Mouse (Mus musculus) liver, embryonic 11.5 days (tissue): ENCODE measurements around the gene Serpina1b. TPM values are rescaled to one million over a fixed set of nuclear protein-coding genes. Genes with fewer than 3 reads are reported as not detected.
"Not testable (repeated sequence)": the region's sequence is repeated elsewhere in the genome, so short reads cannot be mapped to it uniquely, and the experiment has no call there.

ENCODE experiments used
- ATAC-seq: fragments of 200-750 bp; cut with Nextera tagmentation; replicated peaks from 2 replicates; pipeline ENCODE4 v1.8.0; 2017; ENCODE audit warnings: moderate number of reproducible peaks, mild to moderate bottlenecking, moderate TSS enrichment, moderate library complexity; ENCODE audit not compliant: low FRiP score
- DNase-seq: peaks from one replicate; pipeline ENCODE4 v3.0.0-alpha.2; 2017; ENCODE audit warnings: low spot score
- H3K27ac ChIP-seq: fragments of 300-500 bp; sonication (generic); 2 replicates; pipeline ENCODE4 v1.5.1; 2014; ENCODE audit warnings: mild to moderate bottlenecking, low read depth, low read length, control low read depth
- H3K27me3 ChIP-seq: fragments of 300-500 bp; sonication (generic); replicated peaks from 2 replicates; pipeline ENCODE4 v1.6.1; 2014; ENCODE audit warnings: low read length, mixed read lengths; ENCODE audit not compliant: control insufficient read depth, insufficient read depth
- H3K36me3 ChIP-seq: fragments of 300-500 bp; sonication (generic); 2 replicates; pipeline ENCODE4 v1.6.1; 2014; ENCODE audit warnings: mild to moderate bottlenecking, low read length, moderate library complexity, mixed read lengths; ENCODE audit not compliant: control insufficient read depth, insufficient read depth
- H3K4me1 ChIP-seq: fragments of 300-500 bp; sonication (generic); replicated peaks from 2 replicates; pipeline ENCODE4 v1.6.1; 2014; ENCODE audit warnings: low read length, mixed read lengths; ENCODE audit not compliant: control insufficient read depth, insufficient read depth
- H3K4me2 ChIP-seq: fragments of 300-500 bp; sonication (generic); 2 replicates; pipeline ENCODE4 v1.6.1; 2014; ENCODE audit warnings: mild to moderate bottlenecking, control low read depth, moderate library complexity
- H3K4me3 ChIP-seq: fragments of 300-500 bp; sonication (generic); 2 replicates; pipeline ENCODE4 v1.5.1; 2014; ENCODE audit warnings: low read depth, low read length, control low read depth
- H3K9ac ChIP-seq: fragments of 300-500 bp; sonication (generic); 2 replicates; pipeline ENCODE4 v1.6.1; 2014; ENCODE audit warnings: low read depth, low read length, control low read depth
- H3K9me3 ChIP-seq: fragments of 300-500 bp; sonication (generic); 2 replicates; pipeline ENCODE4 v1.6.1; 2016; ENCODE audit warnings: low read length, inconsistent platforms, mixed read lengths; ENCODE audit not compliant: control insufficient read depth
- WGBS: fragments of 180-500 bp; shearing (Covaris S2); extraction: QIAGEN DNeasy Blood & Tissue Kit; methylation state at CpG from one replicate; pipeline ENCODE4 v1.1.7; 2014; 5-methylcytosine and 5-hydroxymethylcytosine counted together
- polyA plus RNA-seq: library from polyadenylated mRNA; unstranded; fragments of >200 nt; fragmentation: Nextera tagmentation; extraction: Ambion mirVana; gene quantifications from 2 replicates; pipeline ENCODE4 v1.2.1, GENCODE M21; 2014

Gene Serpina1b
- polyA plus RNA-seq, 1 experiment from 2014 or later: 344 TPM

DNA sequence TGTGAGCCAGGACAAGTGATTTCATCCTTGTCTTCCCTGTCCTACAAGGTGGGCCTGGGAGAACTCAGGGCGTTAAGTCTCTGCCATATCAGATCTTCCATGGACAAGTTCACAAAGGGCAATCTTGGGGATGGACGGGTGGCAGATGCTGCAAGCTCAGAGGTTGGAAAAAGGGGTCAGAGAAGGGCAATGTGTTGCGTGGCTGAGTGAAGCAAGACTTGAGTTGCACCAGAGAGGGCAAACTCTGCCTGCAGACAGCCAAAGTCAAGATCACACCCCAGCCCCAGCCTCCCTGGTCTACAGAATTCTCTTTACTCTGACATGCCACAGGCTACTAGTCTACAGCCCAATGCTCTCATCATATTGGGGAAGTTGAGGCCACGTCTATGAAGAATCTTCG, 6.3 kb downstream of the Serpina1b start:
- WGBS: 54% methylated on average over 5 of the region's 5 CpGs

DNA sequence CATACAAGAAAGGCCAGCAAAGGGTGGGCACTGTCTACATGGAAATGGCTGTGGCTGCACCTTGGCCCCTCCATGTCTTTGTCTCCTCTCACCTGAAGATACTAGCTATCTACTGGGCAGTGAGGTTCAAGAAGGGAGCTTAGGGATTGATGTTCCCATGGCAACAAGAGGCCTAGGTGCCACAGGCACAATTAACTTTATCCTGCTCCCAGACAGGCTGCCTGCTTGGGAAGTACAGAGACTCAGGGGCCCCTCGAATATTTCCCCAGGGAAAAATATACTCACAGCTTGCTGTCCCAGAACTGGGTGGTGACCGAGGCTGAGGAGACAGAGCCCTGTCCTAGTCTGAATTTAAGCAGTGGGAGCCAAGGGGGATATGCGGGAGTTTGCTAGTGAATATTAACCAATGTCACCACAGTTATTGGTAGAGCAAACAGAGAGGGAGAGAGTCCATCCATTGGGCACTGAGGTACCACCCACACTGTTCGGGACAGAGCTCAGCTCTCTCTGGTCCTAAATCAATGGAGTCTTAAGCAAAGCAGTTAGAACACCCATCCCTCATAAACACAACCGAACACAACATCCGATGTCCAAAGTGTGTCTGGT, 56.8 kb downstream of the Serpina1b start, which contains the start of gene Serpina1d:
Serpina1d (minus strand) TSS at position 347 of the 606 bp plus-strand sequence.
- H3K27me3 ChIP-seq, H3K4me1 ChIP-seq, H3K9me3 ChIP-seq, H3K9ac ChIP-seq, H3K4me2 ChIP-seq, H3K36me3 ChIP-seq, H3K4me3 ChIP-seq, DNase-seq, H3K27ac ChIP-seq, ATAC-seq: not testable (repeated sequence)
- 65% methylated on average over 6 of the region's 6 CpGs for WGBS

More for the DNA sequence above, 6.3 kb downstream of the Serpina1b start:
- not testable (repeated sequence) for H3K4me2 ChIP-seq, DNase-seq, H3K9ac ChIP-seq, H3K27me3 ChIP-seq, H3K4me3 ChIP-seq, H3K4me1 ChIP-seq, H3K9me3 ChIP-seq, H3K27ac ChIP-seq, H3K36me3 ChIP-seq, ATAC-seq

DNA sequence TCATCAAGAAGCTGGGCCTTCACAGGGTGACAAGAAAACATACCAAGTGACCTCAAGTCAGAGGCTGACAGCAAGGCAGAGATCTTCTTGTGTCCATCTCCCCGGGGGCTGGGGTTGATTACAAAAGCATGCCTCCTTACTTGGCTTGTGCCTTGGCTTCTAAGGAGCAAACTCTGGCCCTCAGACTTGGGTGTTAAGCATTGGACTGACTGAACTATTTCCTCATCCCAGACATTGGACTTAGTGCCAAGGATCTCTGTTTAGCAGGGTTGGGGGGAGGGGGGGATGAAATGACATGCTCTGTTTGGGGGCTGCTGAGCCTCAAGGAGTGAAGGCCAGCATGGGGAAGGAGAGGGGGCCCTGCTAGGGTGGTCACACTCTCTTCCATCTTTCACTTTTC, 59.6 kb downstream of the Serpina1b start:
- H3K4me2 ChIP-seq, H3K4me1 ChIP-seq, DNase-seq, H3K9me3 ChIP-seq, H3K27me3 ChIP-seq, H3K36me3 ChIP-seq, H3K4me3 ChIP-seq, H3K27ac ChIP-seq, H3K9ac ChIP-seq, ATAC-seq: not testable (repeated sequence)
- WGBS: 80% methylated on average over 1 of the region's 1 CpGs

DNA sequence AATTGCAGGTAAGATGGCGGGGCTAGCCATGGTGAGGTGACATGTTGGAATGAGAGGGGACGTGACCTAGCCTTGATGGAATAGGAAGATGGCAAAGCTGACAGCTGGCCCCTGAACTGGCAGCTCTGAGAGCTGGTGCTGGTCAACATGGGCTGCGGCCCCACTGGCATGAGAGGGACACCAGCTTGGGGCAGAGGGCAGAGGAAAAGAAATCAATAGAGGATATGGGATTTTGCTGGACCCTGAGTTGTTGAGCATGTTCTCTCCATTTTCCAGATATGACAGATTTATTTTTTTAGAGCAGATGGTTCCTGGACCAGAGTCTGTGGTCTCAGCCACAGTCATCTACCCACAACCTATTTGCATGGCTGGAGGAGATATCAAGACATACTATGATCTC, 67.1 kb downstream of the Serpina1b start:
- DNase-seq, ATAC-seq: not testable (repeated sequence)
- 79% methylated on average over 3 of the region's 3 CpGs for WGBS

DNA sequence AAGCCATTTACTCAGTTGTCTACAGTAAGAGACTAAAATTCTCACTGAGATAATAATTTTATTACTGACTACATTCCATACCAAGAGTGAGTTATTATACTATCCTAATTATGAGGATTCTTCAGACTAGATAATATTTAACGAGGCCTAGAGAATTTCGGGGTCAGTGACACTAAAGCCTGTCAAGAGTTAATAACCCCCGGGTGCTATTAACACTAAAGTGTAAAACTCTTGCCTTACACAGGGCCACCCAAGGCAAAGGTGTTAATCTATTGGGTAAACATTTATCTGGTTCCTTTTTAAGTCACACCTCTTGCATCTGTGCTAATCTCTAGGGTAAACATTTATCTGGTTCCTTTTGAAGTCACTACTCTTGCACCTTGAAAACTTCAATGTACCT, 69.9 kb downstream of the Serpina1b start:
- 82% methylated on average over 3 of the region's 3 CpGs for WGBS
- H3K27me3 ChIP-seq, H3K27ac ChIP-seq, H3K9ac ChIP-seq, ATAC-seq, H3K4me1 ChIP-seq, H3K9me3 ChIP-seq, H3K36me3 ChIP-seq, DNase-seq, H3K4me3 ChIP-seq, H3K4me2 ChIP-seq: not testable (repeated sequence)

More for the DNA sequence above, 67.1 kb downstream of the Serpina1b start:
- not testable (repeated sequence) for H3K36me3 ChIP-seq, H3K4me1 ChIP-seq, H3K27me3 ChIP-seq, H3K4me2 ChIP-seq, H3K9me3 ChIP-seq, H3K4me3 ChIP-seq, H3K9ac ChIP-seq, H3K27ac ChIP-seq

DNA sequence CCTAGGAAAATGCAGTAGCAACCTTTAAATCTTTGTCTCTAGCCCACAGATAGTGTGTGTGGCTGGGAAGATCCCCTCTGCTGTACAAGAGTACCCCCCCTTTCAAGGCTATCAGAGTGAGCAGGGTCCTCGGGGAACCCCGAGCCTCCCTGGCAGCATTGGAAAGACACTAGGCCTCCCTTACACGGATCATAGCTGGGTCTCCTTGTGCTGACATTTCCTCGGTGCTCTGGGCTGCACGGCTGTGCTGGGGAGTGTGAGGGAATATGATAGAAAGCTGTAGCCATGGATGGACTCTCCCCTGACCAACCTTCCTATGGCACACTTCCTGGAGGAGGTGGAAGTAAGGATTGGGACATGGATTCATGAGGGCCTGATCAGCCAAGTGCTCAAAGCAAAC, 84.2 kb downstream of the Serpina1b start:
- H3K9ac ChIP-seq, DNase-seq, H3K4me2 ChIP-seq, H3K4me3 ChIP-seq, H3K27me3 ChIP-seq, H3K27ac ChIP-seq, H3K36me3 ChIP-seq, H3K9me3 ChIP-seq, ATAC-seq, H3K4me1 ChIP-seq: not testable (repeated sequence)
- WGBS: 76% methylated on average over 5 of the region's 5 CpGs

DNA sequence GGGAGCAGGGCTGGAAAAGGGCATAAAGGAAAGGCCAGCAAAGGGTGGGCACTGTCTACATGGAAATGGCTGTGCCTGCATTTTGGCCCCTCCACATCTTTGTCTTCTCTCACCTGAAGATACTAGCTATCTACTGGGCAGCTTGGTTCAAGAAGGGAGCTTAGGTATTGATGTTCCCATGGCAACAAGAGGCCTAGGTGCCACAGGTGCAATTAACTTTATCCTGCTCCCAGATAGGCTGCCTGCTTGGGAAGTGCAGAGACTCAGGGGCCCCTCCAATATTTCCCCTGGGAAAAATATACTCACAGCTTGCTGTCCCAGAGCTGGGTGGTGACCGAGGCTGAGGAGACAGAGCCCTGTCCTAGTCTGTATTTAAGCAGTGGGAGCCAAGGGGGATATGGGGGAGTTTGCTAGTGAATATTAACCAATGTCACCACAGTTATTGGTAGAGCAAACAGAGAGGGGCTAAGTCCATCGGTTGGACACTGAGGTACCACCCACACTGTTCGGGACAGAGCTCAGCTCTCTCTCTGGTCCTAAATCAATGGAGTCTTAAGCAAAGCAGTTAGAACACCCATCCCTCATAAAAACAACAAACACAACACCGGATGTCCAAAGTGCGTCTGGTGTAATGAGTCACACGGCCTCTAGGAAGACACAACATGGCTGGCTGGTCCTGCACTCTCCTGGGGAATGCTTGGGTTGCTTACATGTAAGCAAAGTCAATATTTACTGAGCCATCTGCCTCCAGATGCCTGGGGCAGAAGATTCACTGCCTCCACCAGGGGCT, 92.2 kb downstream of the Serpina1b start:
- not testable (repeated sequence) for H3K4me1 ChIP-seq, H3K9ac ChIP-seq, DNase-seq, H3K4me2 ChIP-seq, H3K27ac ChIP-seq, ATAC-seq, H3K36me3 ChIP-seq, H3K9me3 ChIP-seq, H3K27me3 ChIP-seq
- 66% methylated on average over 5 of the region's 6 CpGs for WGBS
- peak overlapping the region; percentile 38 for H3K4me3 ChIP-seq

DNA sequence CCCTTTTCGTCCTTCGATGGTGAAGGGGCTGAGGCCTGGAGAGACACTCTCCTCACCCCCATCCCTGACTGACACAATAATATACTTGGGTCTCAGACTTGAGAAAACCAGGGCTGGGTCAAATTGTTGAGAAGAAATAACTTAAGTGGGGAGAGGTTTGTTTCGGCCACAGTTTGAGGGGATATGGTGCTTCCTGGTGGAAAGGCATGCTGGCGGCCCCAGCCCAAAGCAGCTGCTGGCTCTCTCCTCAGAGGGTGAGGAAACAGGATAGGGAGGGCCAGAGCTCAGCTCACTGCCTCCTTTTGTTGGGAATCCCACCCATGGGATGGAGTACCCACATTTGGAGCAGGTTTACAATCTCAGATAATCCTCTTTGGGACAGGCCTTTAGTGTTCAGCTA, 94.6 kb downstream of the Serpina1b start:
- not testable (repeated sequence) for H3K36me3 ChIP-seq, H3K27ac ChIP-seq, ATAC-seq, H3K27me3 ChIP-seq, H3K4me3 ChIP-seq, H3K9ac ChIP-seq, H3K9me3 ChIP-seq, H3K4me1 ChIP-seq, DNase-seq, H3K4me2 ChIP-seq
- 81% methylated on average over 4 of the region's 4 CpGs for WGBS

DNA sequence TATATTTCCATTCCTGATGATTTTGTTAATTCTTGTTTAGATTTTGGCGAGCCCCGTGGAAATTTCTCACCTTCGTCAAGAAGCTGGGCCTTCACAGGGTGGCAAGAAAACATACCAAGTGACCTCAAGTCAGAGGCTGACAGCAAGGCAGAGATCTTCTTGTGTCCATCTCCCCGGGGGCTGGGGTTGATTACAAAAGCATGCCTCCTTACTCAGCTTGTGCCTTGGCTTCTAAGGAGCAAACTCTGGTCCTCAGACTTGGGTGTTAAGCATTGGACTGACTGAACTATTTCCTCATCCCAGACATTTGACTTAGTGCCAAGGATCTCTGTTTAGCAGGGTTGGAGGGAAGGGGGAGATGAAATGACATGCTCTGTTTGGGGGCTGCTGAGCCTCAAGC, 95.1 kb downstream of the Serpina1b start:
- H3K36me3 ChIP-seq, H3K4me3 ChIP-seq, DNase-seq, H3K27ac ChIP-seq, H3K4me2 ChIP-seq, H3K9me3 ChIP-seq, H3K9ac ChIP-seq, H3K27me3 ChIP-seq, H3K4me1 ChIP-seq, ATAC-seq: not testable (repeated sequence)
- WGBS: 67% methylated on average over 4 of the region's 4 CpGs
